Mouse (Mus musculus) neural tube, embryonic 14.5 days (tissue): ENCODE data around the gene Bpifa5. TPM values are rescaled to one million over a fixed set of nuclear protein-coding genes. Genes with fewer than 3 reads are reported as not detected.

ENCODE experiments used
- polyA plus RNA-seq: library from polyadenylated mRNA; unstranded; fragments of >200 nt; fragmentation: Nextera tagmentation; extraction: Ambion mirVana; gene quantifications from 2 replicates; pipeline ENCODE4 v1.2.1, GENCODE M21; 2014

Gene Bpifa5
- polyA plus RNA-seq, 1 experiment from 2014 or later, result not detected

Other genes with a start within 250 kb of the Bpifa5 start
- not detected in 2 replicates for gene Bpifb3, start 244.4 kb upstream of the Bpifa5 start, polyA plus RNA-seq
- gene Bpifb4, start 224.4 kb upstream of the Bpifa5 start, polyA plus RNA-seq, result not detected in 2 replicates
- not detected in 2 replicates for gene Bpifa6, start 187.7 kb upstream of the Bpifa5 start, polyA plus RNA-seq
- not detected in 2 replicates for gene Bpifa2, start 154.3 kb upstream of the Bpifa5 start, polyA plus RNA-seq
- gene Bpifa3, start 32.3 kb upstream of the Bpifa5 start, polyA plus RNA-seq, result not detected in 2 replicates
- not detected in 2 replicates for gene Bpifa1, start 19.7 kb upstream of the Bpifa5 start, polyA plus RNA-seq
- gene Bpifb1, start 28.2 kb downstream of the Bpifa5 start, polyA plus RNA-seq, result not detected in 2 replicates
- 0.24 TPM in 1 of 2 replicates, not detected in the other for gene Bpifb5, start 61.1 kb downstream of the Bpifa5 start, polyA plus RNA-seq
- not detected in 2 replicates for gene Bpifb9a, start 95.2 kb downstream of the Bpifa5 start, polyA plus RNA-seq
- gene Bpifb9b, start 144.6 kb downstream of the Bpifa5 start, polyA plus RNA-seq, result not detected in 2 replicates
- 7.1 and 10.5 TPM in 2 replicates for gene Cdk5rap1, start 210.4 kb downstream of the Bpifa5 start, polyA plus RNA-seq
- 4.4 and 5.1 TPM in 2 replicates for gene Snta1, start 245.5 kb downstream of the Bpifa5 start, polyA plus RNA-seq